Mouse (Mus musculus): ENCODE measurements around the gene Lgals9.

- TF ChIP-seq CTCF (IDR thresholded peaks at IDR 0.05; ENCODE audit: extremely low read depth, insufficient read depth, low read length) (no peak), POLR2A (IDR thresholded peaks at IDR 0.05; ENCODE audit: extremely low read depth, insufficient read depth, low read length) (no peak)
Measured at GRCm38 (mm10) chr11:78952467-78952866, 32.3 kb downstream of the Lgals9 start.
